Mouse (Mus musculus): ENCODE measurements around the gene Id2.

GRCm38 (mm10) chr12:25138616-25139015 is 41.7 kb upstream of the Id2 start:
- no peak for TF ChIP-seq MAX (IDR thresholded peaks at IDR 0.05; ENCODE audit: low read depth)
- no peak for TF ChIP-seq TCF12 (IDR thresholded peaks at IDR 0.05; ENCODE audit: insufficient read depth, poor library complexity, severe bottlenecking)
- no peak for TF ChIP-seq POLR2AphosphoS2 (IDR thresholded peaks at IDR 0.05; ENCODE audit: insufficient read length, low read depth)
- TF ChIP-seq E2F4 (IDR thresholded peaks at IDR 0.05; ENCODE audit: insufficient read depth) = no peak
- no peak for TF ChIP-seq MYOG (IDR thresholded peaks at IDR 0.05; ENCODE audit: control insufficient read depth in 1 of 3, insufficient read depth in 1 of 3, insufficient read length in 2 of 3, low read depth in 2 of 3)
- TF ChIP-seq POLR2A (IDR thresholded peaks at IDR 0.05; ENCODE audit: insufficient read length, low read depth) = no peak
